Mouse (Mus musculus) midbrain, embryonic 13.5 days (tissue): ENCODE data around the gene Irf2. TPM values are rescaled to one million over a fixed set of nuclear protein-coding genes. Genes with fewer than 3 reads are reported as not detected.
A peak's percentile ranks its signal among the peaks of the same experiment; 100 is the strongest.

Experiments
- ATAC-seq: fragments of 200-750 bp; cut with Nextera tagmentation; 2 replicates; pipeline ENCODE4 v1.8.0; 2017; ENCODE audit warnings: mild to moderate bottlenecking, moderate TSS enrichment, moderate library complexity
- H3K27ac ChIP-seq: fragments of 300-500 bp; sonication (generic); 2 replicates; pipeline ENCODE4 v1.5.1; 2015; ENCODE audit warnings: inconsistent platforms, mild to moderate bottlenecking, moderate library complexity
- H3K27me3 ChIP-seq: fragments of 300-500 bp; sonication (generic); 2 replicates; pipeline ENCODE4 v1.6.1; 2015; ENCODE audit warnings: mild to moderate bottlenecking, inconsistent platforms
- H3K36me3 ChIP-seq: fragments of 300-500 bp; sonication (generic); 2 replicates; pipeline ENCODE4 v1.6.1; 2015; ENCODE audit warnings: mild to moderate bottlenecking, inconsistent platforms
- H3K4me1 ChIP-seq: fragments of 300-500 bp; sonication (generic); replicated peaks from 2 replicates; pipeline ENCODE4 v1.6.1; 2015; ENCODE audit warnings: inconsistent platforms
- H3K4me2 ChIP-seq: fragments of 300-500 bp; sonication (generic); replicated peaks from 2 replicates; pipeline ENCODE4 v1.6.1; 2015; ENCODE audit warnings: moderate library complexity, mild to moderate bottlenecking, inconsistent platforms
- H3K4me3 ChIP-seq: fragments of 300-500 bp; sonication (generic); replicated peaks from 2 replicates; pipeline ENCODE4 v1.5.1; 2015; ENCODE audit warnings: mild to moderate bottlenecking, inconsistent platforms
- H3K9ac ChIP-seq: fragments of 300-500 bp; sonication (generic); replicated peaks from 2 replicates; pipeline ENCODE4 v1.6.1; 2015; ENCODE audit warnings: mild to moderate bottlenecking, inconsistent platforms
- H3K9me3 ChIP-seq: fragments of 300-500 bp; sonication (generic); 2 replicates; pipeline ENCODE4 v1.6.1; 2016; ENCODE audit warnings: mild to moderate bottlenecking, inconsistent platforms
- WGBS: fragments of 180-500 bp; shearing (Covaris S2); methylation state at CpG from one replicate; pipeline ENCODE4 v1.1.7; 2015; 5-methylcytosine and 5-hydroxymethylcytosine counted together
- polyA plus RNA-seq: library from polyadenylated mRNA; unstranded; fragments of >200 nt; fragmentation: Nextera tagmentation; extraction: Ambion mirVana; gene quantifications from 2 replicates; pipeline ENCODE4 v1.2.1, GENCODE M21; 2015

Gene Irf2
- polyA plus RNA-seq, 1 experiment from 2014 or later = 9.8 TPM

DNA sequence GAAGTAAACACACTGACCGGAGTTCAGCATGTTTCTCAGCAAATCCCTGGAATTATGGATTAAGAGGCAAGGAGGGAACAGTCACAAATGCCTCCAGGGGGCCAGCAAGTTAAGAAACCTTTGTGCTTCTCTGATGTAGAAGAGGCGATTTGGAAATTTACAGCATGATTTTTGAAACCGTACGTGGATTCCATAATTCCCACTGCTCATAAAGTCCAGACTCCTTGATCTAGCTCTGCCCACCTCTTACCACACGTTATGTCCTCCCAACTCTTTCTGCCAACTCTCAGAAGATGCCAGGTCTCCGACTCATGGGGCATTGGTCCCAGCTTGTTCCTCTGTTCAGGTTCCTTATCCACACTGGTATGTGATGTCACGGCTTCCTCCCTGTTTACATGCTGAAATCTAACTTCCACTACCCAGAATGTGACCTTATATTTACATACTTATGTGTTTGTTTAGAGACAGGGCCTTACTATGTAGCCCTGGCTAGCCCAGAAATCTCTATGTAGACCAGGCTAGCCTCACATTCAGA lies 7.1 kb upstream of the Irf2 start:
- 0 out of 2 replicates have a peak, but pooled peaks cover 6% of the 10 kb centered on the region for H3K9me3 ChIP-seq
- no peak overlapping the region for H3K27ac ChIP-seq
- no peaks in the 10 kb centered on the region for H3K36me3 ChIP-seq
- no peaks in the 10 kb centered on the region for H3K4me1 ChIP-seq
- H3K27me3 ChIP-seq = no peaks in the 10 kb centered on the region
- no peak overlapping the region for H3K4me3 ChIP-seq
- 89% methylated on average over 7 of the region's 7 CpGs for WGBS
- no peak overlapping the region for H3K4me2 ChIP-seq
- no peak for ATAC-seq
- H3K9ac ChIP-seq = no peak overlapping the region

DNA sequence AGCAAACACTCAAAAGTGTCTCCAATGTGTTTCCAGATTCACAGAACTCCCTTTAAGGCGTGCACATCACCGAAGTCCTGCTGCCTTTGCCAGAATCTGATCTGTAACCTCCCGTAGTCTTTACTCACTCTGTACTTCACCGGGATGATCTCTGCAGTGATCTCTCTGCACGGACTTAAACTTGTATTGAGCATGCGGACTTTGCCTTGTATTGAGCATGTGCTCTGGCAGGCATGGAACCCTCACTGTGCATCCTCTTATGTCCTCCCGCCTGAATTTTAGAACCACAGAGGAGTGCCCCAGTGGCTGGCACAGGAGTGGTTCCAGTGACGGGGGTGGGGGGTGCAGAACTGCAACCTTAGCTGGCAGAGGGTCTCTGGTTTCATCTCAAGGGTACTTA lies 5.9 kb upstream of the Irf2 start:
- Histone ChIP-seq H3K9ac (no peak overlapping the region), H3K27me3 (no peaks in the 10 kb centered on the region), H3K27ac (no peak overlapping the region), H3K36me3 (no peaks in the 10 kb centered on the region), H3K4me2 (no peak overlapping the region), H3K4me1 (no peaks in the 10 kb centered on the region), H3K9me3 (0 out of 2 replicates have a peak, but pooled peaks cover 6% of the 10 kb centered on the region), H3K4me3 (no peak overlapping the region)
- WGBS = 83% methylated on average over 8 of the region's 8 CpGs
- no peak for ATAC-seq

DNA sequence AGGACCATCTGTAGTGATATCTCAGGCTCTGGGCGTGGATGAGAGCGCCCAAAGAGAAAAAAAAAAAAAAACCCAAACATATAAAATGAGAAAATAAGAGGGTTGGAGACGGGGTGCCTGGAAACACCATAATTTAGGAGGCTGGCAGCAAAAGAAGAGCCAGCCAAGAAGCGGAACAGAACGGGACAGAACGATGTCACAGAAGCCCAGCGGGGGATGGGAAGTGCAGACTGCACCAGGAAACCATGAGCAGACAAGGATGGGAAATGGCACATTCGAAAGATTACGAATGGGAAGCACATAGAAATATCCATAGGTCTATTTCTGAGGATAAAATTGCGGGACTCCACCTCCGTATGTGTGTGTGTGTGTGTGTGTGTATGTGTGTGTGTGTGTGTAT lies 4.0 kb upstream of the Irf2 start:
- Histone ChIP-seq H3K4me3 (no peak overlapping the region), H3K27me3 (no peaks in the 10 kb centered on the region), H3K4me1 (peaks cover 3% of the 10 kb centered on the region; the same call in 1 of the 2 replicates), H3K4me2 (no peak overlapping the region), H3K36me3 (no peaks in the 10 kb centered on the region), H3K9ac (no peak overlapping the region), H3K9me3 (0 out of 2 replicates have a peak, but pooled peaks cover 6% of the 10 kb centered on the region), H3K27ac (no peak overlapping the region)
- WGBS = 86% methylated on average over 11 of the region's 11 CpGs
- ATAC-seq = no peak

DNA sequence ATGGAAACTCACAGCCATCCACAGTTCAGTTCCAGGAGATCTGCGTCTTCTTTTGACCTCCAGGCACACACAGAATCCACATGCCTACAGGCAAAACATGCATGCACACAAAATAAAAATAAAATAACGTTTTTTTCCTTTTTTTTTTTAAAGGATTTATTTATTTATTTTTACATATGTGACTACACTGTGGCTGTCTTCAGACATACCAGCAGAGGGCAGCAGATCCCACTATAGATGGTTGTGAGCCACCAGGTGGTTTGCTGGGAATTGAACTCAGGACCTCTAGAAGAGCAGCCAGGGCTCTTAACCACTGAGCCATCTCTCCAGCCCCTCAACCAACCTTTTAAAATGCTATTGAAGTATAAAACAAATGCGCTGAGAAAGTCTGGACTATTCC lies 3.3 kb upstream of the Irf2 start:
- Histone ChIP-seq H3K27ac (no peak overlapping the region), H3K9me3 (0 out of 2 replicates have a peak, but pooled peaks cover 6% of the 10 kb centered on the region), H3K4me1 (peaks cover 3% of the 10 kb centered on the region; the same call in 1 of the 2 replicates), H3K36me3 (no peaks in the 10 kb centered on the region), H3K27me3 (no peaks in the 10 kb centered on the region), H3K4me2 (no peak overlapping the region), H3K4me3 (no peak overlapping the region), H3K9ac (no peak overlapping the region)
- no peak for ATAC-seq
- WGBS = 82% methylated on average over 3 of the region's 3 CpGs

DNA sequence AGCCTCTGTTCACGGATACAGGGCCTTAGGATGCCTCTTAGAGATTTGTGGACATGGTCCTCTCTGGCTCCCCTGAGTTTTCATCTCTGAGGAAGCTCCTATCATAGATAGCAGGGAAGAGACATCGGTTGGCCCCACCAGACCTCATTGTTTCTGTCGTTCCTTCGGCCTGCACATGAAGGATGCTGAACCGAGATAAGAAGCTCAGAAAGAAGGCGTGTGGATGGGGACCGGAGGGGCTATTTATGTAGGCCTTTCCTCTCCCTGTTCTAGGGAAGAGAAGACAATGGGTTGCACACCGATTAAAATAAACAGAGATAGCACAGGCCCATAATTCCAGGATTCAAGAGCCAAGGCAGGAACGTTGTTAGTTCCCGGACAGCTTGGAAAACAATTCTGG lies 2.1 kb upstream of the Irf2 start:
- 0 out of 2 replicates have a peak, but pooled peaks cover 6% of the 10 kb centered on the region for H3K9me3 ChIP-seq
- H3K4me2 ChIP-seq = no peak overlapping the region
- no peak overlapping the region for H3K27ac ChIP-seq
- WGBS = 91% methylated on average over 10 of the region's 10 CpGs
- peaks cover 13% of the 10 kb centered on the region for H3K4me1 ChIP-seq
- no peak overlapping the region for H3K9ac ChIP-seq
- H3K27me3 ChIP-seq = no peaks in the 10 kb centered on the region
- H3K4me3 ChIP-seq = no peak overlapping the region
- ATAC-seq = no peak
- no peaks in the 10 kb centered on the region for H3K36me3 ChIP-seq

DNA sequence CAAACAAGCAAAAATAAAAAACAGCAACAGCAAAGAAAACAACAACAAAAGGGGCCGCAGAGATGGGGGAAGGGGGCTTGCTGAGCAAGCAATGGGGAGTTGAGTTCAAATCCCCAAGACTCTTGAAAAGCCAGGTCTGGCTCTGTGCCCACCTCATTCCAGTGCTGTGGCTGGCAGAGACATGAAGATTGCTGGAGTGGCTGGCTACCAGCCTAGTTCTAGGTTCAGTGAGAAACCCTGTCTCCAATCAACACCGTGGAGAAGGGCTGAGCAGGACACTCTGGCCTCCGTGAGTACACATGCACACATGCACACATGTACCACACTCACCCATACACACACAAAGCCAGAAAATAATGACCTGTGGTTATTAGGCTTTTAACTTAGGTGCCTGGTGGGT lies 1.6 kb upstream of the Irf2 start:
- WGBS = 78% methylated on average over 3 of the region's 3 CpGs

DNA sequence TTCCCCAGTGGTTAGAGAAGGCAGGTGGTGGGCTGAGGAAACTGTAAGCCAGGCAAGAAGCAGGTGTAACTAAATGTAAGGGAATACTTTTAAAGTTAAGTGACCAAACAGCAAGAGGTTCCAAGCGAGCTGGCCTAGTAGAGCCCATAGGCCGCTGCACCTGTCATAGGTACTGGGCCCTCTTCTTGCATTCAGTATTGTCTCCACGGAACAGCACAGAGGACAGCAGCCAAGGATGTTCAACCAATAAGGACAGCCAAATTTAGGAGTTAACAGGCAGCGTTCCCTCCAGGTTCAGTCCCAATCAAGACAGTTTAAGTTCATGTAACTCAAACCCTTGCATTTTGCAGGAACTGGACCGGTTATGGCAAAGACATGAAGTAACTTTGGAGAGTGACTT lies 931 bp upstream of the Irf2 start:
- peak overlapping the region; percentile 81; the same call in 1 of the 2 replicates for H3K4me3 ChIP-seq
- no peaks in the 10 kb centered on the region for H3K36me3 ChIP-seq
- peaks cover 15% of the 10 kb centered on the region for H3K4me1 ChIP-seq
- H3K4me2 ChIP-seq = peak overlapping the region; percentile 85
- no peak overlapping the region for H3K9ac ChIP-seq
- no peaks in the 10 kb centered on the region for H3K27me3 ChIP-seq
- no peak overlapping the region for H3K27ac ChIP-seq
- 29% methylated on average over 5 of the region's 5 CpGs for WGBS
- no peak for ATAC-seq
- 0 out of 2 replicates have a peak, but pooled peaks cover 6% of the 10 kb centered on the region for H3K9me3 ChIP-seq

More for the DNA sequence above, 1.6 kb upstream of the Irf2 start:
- Histone ChIP-seq H3K27me3 (no peaks in the 10 kb centered on the region), H3K4me1 (peaks cover 15% of the 10 kb centered on the region), H3K9me3 (0 out of 2 replicates have a peak, but pooled peaks cover 6% of the 10 kb centered on the region), H3K36me3 (no peaks in the 10 kb centered on the region), H3K9ac (no peak overlapping the region), H3K4me2 (0 out of 2 replicates have a peak overlapping the region, but pooled peaks have one; percentile 85), H3K4me3 (no peak overlapping the region), H3K27ac (no peak overlapping the region)
- ATAC-seq = no peak

DNA sequence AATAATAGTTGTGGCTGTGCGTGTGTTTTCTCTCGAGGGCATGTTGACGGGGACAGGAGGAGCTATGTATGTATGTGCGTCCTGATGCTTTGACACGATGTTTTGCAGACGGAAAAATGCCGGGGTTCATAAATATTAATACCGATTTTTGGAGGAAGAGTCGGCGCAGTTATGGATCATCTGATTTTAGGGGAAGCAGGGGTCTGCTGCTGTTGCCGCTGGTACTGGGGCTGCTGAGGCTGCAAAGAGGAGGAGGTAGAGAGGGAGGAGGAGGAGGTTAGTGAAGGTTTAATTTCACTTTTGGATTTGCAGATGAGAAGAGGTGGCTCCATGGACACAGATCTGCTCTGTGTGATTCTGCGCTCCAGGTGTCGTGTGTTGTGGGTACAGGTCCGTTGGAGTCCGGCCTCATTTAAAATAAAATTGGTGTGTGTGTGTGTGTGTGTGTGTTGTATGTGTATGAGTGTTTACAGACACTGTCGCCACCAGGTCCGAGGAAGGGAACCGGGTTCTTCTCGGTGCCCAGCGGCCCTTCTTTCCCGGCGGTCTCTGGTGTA lies 502 bp downstream of the Irf2 start:
- peak overlapping the region; percentile 85 for H3K4me2 ChIP-seq
- peaks cover 15% of the 10 kb centered on the region for H3K4me1 ChIP-seq
- H3K9me3 ChIP-seq = 0 out of 2 replicates have a peak, but pooled peaks cover 6% of the 10 kb centered on the region
- under 1% methylated on average over 21 of the region's 22 CpGs for WGBS
- H3K9ac ChIP-seq = peak overlapping the region; percentile 96
- H3K36me3 ChIP-seq = no peaks in the 10 kb centered on the region
- H3K27me3 ChIP-seq = no peaks in the 10 kb centered on the region
- ATAC-seq = no peak
- H3K4me3 ChIP-seq = peak overlapping the region; percentile 81
- peak overlapping the region; percentile 88 for H3K27ac ChIP-seq

DNA sequence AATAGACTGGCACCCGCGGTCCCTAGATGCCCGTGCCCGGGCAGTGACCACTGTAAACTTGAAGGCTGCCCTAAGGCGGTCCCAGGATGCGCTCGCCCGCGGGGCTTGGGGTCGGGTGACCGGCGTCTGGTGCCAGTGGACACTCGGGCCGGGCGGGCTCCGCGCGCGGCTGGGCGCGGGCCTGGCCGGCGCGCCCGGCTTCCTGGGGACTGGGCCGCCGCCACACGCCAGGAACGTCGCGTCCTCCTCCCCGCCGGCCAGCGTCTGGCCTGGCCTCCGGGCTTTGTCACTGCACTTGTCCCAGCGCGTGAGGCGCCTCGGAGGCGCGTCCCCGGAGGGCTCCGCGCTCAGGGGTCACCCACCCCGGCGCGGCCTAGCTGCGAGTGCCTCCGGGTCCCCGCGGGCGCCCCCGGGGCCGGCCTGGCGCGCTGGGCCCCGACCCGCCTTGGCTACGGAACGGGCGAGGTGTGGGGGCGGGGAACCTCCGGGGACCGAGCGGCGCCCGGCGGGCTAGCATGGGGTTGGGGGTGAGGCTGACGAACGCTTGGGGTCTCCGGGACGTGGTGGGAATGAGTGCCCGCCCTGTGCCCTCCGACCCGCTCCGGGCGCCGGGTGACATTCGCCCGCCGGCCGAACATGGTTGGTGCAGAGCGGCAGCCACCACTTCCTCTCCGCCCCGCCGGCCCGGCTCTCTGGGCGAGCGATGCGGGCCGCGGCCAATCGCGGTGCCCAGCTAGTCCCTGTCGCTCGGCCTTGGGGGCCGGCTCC lies 1.2 kb downstream of the Irf2 start:
- H3K27me3 ChIP-seq = no peaks in the 10 kb centered on the region
- peaks cover 15% of the 10 kb centered on the region for H3K4me1 ChIP-seq
- peak; percentile 82 for ATAC-seq
- peak overlapping the region; percentile 96 for H3K9ac ChIP-seq
- 0 out of 2 replicates have a peak, but pooled peaks cover 6% of the 10 kb centered on the region for H3K9me3 ChIP-seq
- H3K27ac ChIP-seq = peak overlapping the region; percentile 88
- peak overlapping the region; percentile 81 for H3K4me3 ChIP-seq
- under 1% methylated on average over 96 of the region's 97 CpGs for WGBS
- H3K36me3 ChIP-seq = no peaks in the 10 kb centered on the region
- peak overlapping the region; percentile 85 for H3K4me2 ChIP-seq

DNA sequence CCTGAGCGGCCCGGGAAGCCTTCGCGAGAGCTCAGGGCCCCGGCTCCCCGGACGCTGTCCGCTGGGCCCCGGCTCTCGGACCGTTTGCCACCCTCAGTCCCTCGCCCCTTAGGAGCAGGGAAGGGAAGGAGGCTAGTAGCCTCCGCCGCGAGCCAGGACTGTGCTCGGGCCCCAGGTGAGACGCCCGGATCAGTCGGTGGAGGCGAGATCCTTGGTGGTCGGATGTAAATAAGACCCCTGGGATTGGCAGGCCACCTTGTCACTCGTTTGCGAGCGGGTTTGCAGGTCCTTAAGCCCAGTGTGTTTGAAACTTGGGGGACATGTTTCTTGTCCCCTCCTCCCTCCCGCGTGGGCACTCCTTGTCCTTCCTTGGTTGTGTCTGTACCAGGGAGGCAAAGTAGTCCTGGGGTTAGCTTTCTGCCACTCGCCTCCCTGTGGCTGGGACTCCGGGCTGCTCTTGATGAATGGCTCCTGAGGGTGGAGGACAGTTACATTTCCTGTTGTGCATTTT lies 1.8 kb downstream of the Irf2 start:
- ATAC-seq = peak; percentile 24; the same call in 1 of the 2 replicates
- H3K27ac ChIP-seq = peak overlapping the region; percentile 88
- under 1% methylated on average over 28 of the region's 28 CpGs for WGBS

DNA sequence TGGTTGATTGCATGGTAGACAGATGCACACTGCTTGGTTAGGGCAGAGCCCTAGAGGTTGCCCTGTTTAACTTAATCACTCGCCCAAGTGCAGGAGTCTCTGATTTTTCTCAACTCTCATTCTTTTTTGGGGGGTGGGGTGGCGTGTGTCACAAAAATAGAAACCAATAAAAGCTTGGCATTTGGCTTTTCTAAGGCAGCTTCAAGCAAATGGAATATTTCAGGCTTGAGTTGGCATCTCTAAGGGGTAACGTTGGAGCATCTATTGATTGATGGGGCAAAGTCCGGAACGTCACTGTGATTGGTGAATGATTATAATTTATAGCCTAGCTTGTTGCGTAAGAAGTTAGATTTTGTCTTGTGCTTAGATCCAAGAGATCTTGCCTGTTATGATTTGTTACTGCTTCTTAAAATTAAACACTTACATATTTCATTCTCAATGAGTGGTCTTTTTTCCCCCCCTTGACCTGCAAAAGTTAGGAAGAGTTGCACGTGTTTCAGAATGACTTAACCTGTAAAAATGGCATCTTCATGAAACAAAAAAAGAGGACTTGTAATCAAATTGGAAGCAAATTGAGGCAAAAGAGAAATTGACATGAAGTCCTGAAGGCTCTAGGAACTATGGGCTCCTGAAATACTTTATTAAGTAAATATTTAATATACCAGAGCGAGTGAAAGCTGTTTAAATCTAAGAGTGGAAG lies 2.6 kb downstream of the Irf2 start:
- peaks cover 15% of the 10 kb centered on the region for H3K4me1 ChIP-seq
- no peaks in the 10 kb centered on the region for H3K9me3 ChIP-seq
- H3K4me2 ChIP-seq = peak overlapping the region; percentile 85
- no peaks in the 10 kb centered on the region for H3K36me3 ChIP-seq
- H3K4me3 ChIP-seq = peak overlapping the region; percentile 81
- peak overlapping the region; percentile 88 for H3K27ac ChIP-seq
- ATAC-seq = no peak
- whole genome bisulfite sequencing = 68% methylated on average over 8 of the region's 8 CpGs
- H3K9ac ChIP-seq = peak overlapping the region; percentile 96
- H3K27me3 ChIP-seq = no peaks in the 10 kb centered on the region

More for the DNA sequence above, 1.8 kb downstream of the Irf2 start:
- no peaks in the 10 kb centered on the region for H3K36me3 ChIP-seq
- 0 out of 2 replicates have a peak, but pooled peaks cover 5% of the 10 kb centered on the region for H3K9me3 ChIP-seq
- H3K27me3 ChIP-seq = no peaks in the 10 kb centered on the region
- peak overlapping the region; percentile 81 for H3K4me3 ChIP-seq
- H3K4me1 ChIP-seq = peaks cover 15% of the 10 kb centered on the region
- H3K9ac ChIP-seq = peak overlapping the region; percentile 96
- H3K4me2 ChIP-seq = peak overlapping the region; percentile 85
